Mouse (Mus musculus): ENCODE measurements at regions not wholly inside any gene's neighbourhood (a gene's known extent, or its start where the extent isn't known, plus 50 kb on each side); places are given as distances from the start of the nearest gene placed in this dataset.

GRCm38 (mm10) chr1:24832246-24832645 lies 153.8 kb downstream of the Lmbrd1 start:
- WGBS = 98% methylated on average over 3 of the region's 3 CpGs
- Histone ChIP-seq H3K27ac (no peak overlapping the region), H3K27me3 (no peaks in the 10 kb centered on the region), H3K9ac (no peak overlapping the region), H3K4me2 (replicated peaks) (no peak overlapping the region), H3K36me3 (no peaks in the 10 kb centered on the region), H3K4me3 (no peak overlapping the region), H3K4me1 (no peaks in the 10 kb centered on the region), H3K9me3 (replicated peaks) (no peaks in the 10 kb centered on the region)
- ATAC-seq (ENCODE audit: low FRiP score) = no peak

GRCm38 (mm10) chr1:24866877-24867276 lies 188.4 kb downstream of the Lmbrd1 start:
- Histone ChIP-seq H3K36me3 (no peaks in the 10 kb centered on the region), H3K4me3 (no peak overlapping the region), H3K4me2 (replicated peaks) (no peak overlapping the region), H3K27ac (no peak overlapping the region), H3K27me3 (no peaks in the 10 kb centered on the region), H3K9me3 (replicated peaks) (no peaks in the 10 kb centered on the region), H3K9ac (no peak overlapping the region), H3K4me1 (no peaks in the 10 kb centered on the region)
- no peak for ATAC-seq (ENCODE audit: low FRiP score)
- WGBS = 86% methylated on average over 7 of the region's 7 CpGs

- H3K4me2 ChIP-seq (replicated peaks) = peak overlapping the region; percentile 31; the same call in 1 of the 2 replicates
These were observed 191.3 kb downstream of the Lmbrd1 start for GRCm38 (mm10) chr1:24869772-24870171.

GRCm38 (mm10) chr1:24870685-24871417 lies 192.4 kb downstream of the Lmbrd1 start:
- Histone ChIP-seq H3K27me3 (no peaks in the 10 kb centered on the region), H3K9ac (no peak overlapping the region), H3K4me1 (no peaks in the 10 kb centered on the region), H3K4me2 (replicated peaks) (no peak overlapping the region), H3K9me3 (replicated peaks) (no peaks in the 10 kb centered on the region), H3K27ac (no peak overlapping the region), H3K4me3 (no peak overlapping the region), H3K36me3 (no peaks in the 10 kb centered on the region)
- 81% methylated on average over 7 of the region's 7 CpGs for WGBS
- ATAC-seq (ENCODE audit: low FRiP score) = no peak

More at GRCm38 (mm10) chr1:24869772-24870171, 191.3 kb downstream of the Lmbrd1 start:
- Histone ChIP-seq H3K9me3 (replicated peaks) (no peaks in the 10 kb centered on the region), H3K27ac (no peak overlapping the region), H3K27me3 (no peaks in the 10 kb centered on the region), H3K36me3 (no peaks in the 10 kb centered on the region), H3K4me1 (no peaks in the 10 kb centered on the region), H3K4me3 (no peak overlapping the region), H3K9ac (no peak overlapping the region)
- peak; percentile 83 for ATAC-seq (ENCODE audit: low FRiP score)
- WGBS = 55% methylated on average over 12 of the region's 12 CpGs

DNA sequence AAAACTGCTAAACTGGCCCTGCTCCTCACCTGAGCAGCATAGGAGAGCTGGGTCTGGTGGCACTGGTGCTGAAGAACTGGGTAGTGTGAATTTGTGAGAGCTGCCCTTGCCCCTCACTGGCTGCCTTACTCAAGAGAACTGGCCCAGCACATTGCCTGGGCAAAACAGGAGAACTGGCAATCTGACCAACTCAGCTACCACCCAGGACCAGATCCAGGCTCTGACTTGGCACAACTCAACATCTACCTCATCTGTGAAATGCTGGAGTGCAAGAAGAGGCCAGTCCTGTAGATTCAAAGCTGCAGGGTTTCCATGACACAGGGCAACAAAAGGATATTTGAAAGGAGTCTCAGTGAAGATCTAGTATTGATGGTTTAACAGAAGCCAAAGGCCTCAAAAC lies 198.6 kb downstream of the Lmbrd1 start:
- no peak overlapping the region for H3K9ac ChIP-seq
- H3K27ac ChIP-seq = no peak overlapping the region
- H3K36me3 ChIP-seq = no peaks in the 10 kb centered on the region
- H3K4me3 ChIP-seq = no peak overlapping the region
- H3K9me3 ChIP-seq (replicated peaks) = no peaks in the 10 kb centered on the region
- H3K4me1 ChIP-seq = no peaks in the 10 kb centered on the region
- H3K27me3 ChIP-seq = no peaks in the 10 kb centered on the region
- ATAC-seq (ENCODE audit: low FRiP score) = no peak
- H3K4me2 ChIP-seq (replicated peaks) = no peak overlapping the region

- H3K9me3 ChIP-seq (replicated peaks) = no peaks in the 10 kb centered on the region
- no peaks in the 10 kb centered on the region for H3K36me3 ChIP-seq
- H3K4me1 ChIP-seq = no peaks in the 10 kb centered on the region
- no peak overlapping the region for H3K27ac ChIP-seq
- H3K9ac ChIP-seq = no peak overlapping the region
- no peaks in the 10 kb centered on the region for H3K27me3 ChIP-seq
- H3K4me3 ChIP-seq = no peak overlapping the region
- ATAC-seq (ENCODE audit: low FRiP score) = no peak
- no peak overlapping the region for H3K4me2 ChIP-seq (replicated peaks)
These were observed 205.2 kb downstream of the Lmbrd1 start for GRCm38 (mm10) chr1:24883638-24884037.

- Histone ChIP-seq H3K36me3 (no peaks in the 10 kb centered on the region), H3K9ac (no peak overlapping the region), H3K9me3 (replicated peaks) (no peaks in the 10 kb centered on the region), H3K4me2 (replicated peaks) (no peak overlapping the region), H3K27ac (no peak overlapping the region), H3K27me3 (no peaks in the 10 kb centered on the region), H3K4me1 (no peaks in the 10 kb centered on the region), H3K4me3 (no peak overlapping the region)
- 43% methylated on average over 2 of the region's 2 CpGs for WGBS
- ATAC-seq (ENCODE audit: low FRiP score) = 0 out of 2 replicates have a peak, but pooled peaks have one; percentile 61
These were observed 222.8 kb downstream of the Lmbrd1 start for GRCm38 (mm10) chr1:24901278-24901677.

GRCm38 (mm10) chr1:24938303-24939263 lies 260.2 kb downstream of the Lmbrd1 start:
- Histone ChIP-seq H3K36me3 (no peaks in the 10 kb centered on the region), H3K27me3 (no peaks in the 10 kb centered on the region), H3K4me1 (no peaks in the 10 kb centered on the region), H3K9me3 (replicated peaks) (no peaks in the 10 kb centered on the region), H3K4me3 (no peak overlapping the region), H3K9ac (no peak overlapping the region), H3K4me2 (replicated peaks) (no peak overlapping the region), H3K27ac (no peak overlapping the region)
- 52% methylated on average over 3 of the region's 3 CpGs for WGBS
- no peak for ATAC-seq (ENCODE audit: low FRiP score)

DNA sequence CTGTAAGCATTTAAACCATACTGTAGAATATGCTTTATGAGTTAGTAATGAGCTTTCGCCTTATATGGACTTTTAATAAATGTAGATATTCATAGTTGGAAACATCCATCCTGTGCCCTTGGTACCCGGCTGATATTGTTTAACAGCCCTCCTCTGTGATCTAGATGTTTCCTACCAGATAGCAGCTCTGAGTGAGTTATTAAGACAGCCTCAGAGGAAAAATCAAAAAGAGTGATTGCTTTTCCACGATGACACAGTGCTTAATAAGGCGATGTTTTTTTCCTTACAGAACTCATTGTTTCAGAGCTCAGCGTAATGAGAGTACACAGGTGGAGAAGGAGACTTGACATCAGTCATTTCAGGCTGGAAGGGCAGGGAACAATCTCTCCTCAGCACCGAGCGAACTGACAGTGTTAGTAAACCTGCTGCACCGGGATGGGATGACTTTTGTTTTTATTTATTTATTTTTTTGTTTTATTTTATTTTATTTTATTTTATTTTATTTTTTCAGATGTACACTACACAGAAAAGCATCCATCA lies 264.4 kb downstream of the Lmbrd1 start:
- Histone ChIP-seq H3K36me3 (no peaks in the 10 kb centered on the region), H3K27ac (no peak overlapping the region), H3K9ac (no peak overlapping the region), H3K4me1 (no peaks in the 10 kb centered on the region), H3K9me3 (replicated peaks) (no peaks in the 10 kb centered on the region), H3K4me2 (replicated peaks) (no peak overlapping the region), H3K27me3 (no peaks in the 10 kb centered on the region), H3K4me3 (no peak overlapping the region)
- 65% methylated on average over 8 of the region's 8 CpGs for WGBS
- peak; percentile 79 for ATAC-seq (ENCODE audit: low FRiP score)

GRCm38 (mm10) chr1:24943451-24943850 lies 265.0 kb downstream of the Lmbrd1 start:
- 0 out of 2 replicates have a peak, but pooled peaks have one; percentile 27 for ATAC-seq (ENCODE audit: low FRiP score)
- Histone ChIP-seq H3K9me3 (replicated peaks) (no peaks in the 10 kb centered on the region), H3K4me2 (replicated peaks) (no peak overlapping the region), H3K9ac (no peak overlapping the region), H3K27ac (peak overlapping the region; percentile 60), H3K4me3 (no peak overlapping the region), H3K4me1 (no peaks in the 10 kb centered on the region), H3K36me3 (no peaks in the 10 kb centered on the region), H3K27me3 (no peaks in the 10 kb centered on the region)
- WGBS = 18% methylated on average over 2 of the region's 2 CpGs

DNA sequence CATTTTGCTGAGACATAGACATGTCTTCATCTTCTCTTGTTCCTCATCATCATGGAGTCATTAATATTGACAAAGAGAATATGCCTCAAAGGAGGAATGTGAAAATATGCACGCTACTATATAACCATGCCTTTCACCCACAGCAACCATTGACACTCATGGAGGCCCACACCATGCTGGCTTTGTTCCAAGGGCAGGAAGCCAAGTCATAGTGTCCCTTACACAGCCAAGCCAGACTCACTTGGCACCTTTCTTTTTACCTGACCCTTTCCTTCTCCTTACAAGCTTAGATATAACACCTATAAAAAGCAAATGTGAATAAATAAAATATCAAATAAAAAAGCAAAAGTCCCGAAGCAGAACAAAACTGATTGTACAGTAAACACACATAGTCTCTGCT lies 294.3 kb downstream of the Lmbrd1 start:
- WGBS = 87% methylated on average over 2 of the region's 2 CpGs
- Histone ChIP-seq H3K4me1 (no peaks in the 10 kb centered on the region), H3K36me3 (no peaks in the 10 kb centered on the region), H3K9me3 (replicated peaks) (no peaks in the 10 kb centered on the region), H3K9ac (no peak overlapping the region), H3K4me2 (replicated peaks) (no peak overlapping the region), H3K27ac (no peak overlapping the region), H3K4me3 (no peak overlapping the region), H3K27me3 (no peaks in the 10 kb centered on the region)
- ATAC-seq (ENCODE audit: low FRiP score) = no peak

- Histone ChIP-seq H3K27ac (no peak overlapping the region), H3K27me3 (no peaks in the 10 kb centered on the region), H3K4me3 (no peak overlapping the region), H3K4me2 (replicated peaks) (no peak overlapping the region), H3K4me1 (no peaks in the 10 kb centered on the region), H3K36me3 (no peaks in the 10 kb centered on the region), H3K9me3 (replicated peaks) (no peaks in the 10 kb centered on the region), H3K9ac (no peak overlapping the region)
- 73% methylated on average over 8 of the region's 8 CpGs for WGBS
- ATAC-seq (ENCODE audit: low FRiP score) = no peak
These were observed 330.2 kb downstream of the Lmbrd1 start for GRCm38 (mm10) chr1:25008456-25009169.

All from hindbrain, embryonic 12.5 days (tissue).